Mouse (Mus musculus) v-Abl transformed pro-B cells (cell line): Measurements from ENCODE around the gene Enpp7.

ENCODE experiments used
- in situ Hi-C, 2 experiments: fragments of 400-800 bp; cut with MboI; formaldehyde crosslinking; loops; one replicate each; pipeline ENCODE4 v1.15.1; 2025; ENCODE audit not compliant: unreplicated experiment in 2 of 2

The Enpp7 gene

DNA sequence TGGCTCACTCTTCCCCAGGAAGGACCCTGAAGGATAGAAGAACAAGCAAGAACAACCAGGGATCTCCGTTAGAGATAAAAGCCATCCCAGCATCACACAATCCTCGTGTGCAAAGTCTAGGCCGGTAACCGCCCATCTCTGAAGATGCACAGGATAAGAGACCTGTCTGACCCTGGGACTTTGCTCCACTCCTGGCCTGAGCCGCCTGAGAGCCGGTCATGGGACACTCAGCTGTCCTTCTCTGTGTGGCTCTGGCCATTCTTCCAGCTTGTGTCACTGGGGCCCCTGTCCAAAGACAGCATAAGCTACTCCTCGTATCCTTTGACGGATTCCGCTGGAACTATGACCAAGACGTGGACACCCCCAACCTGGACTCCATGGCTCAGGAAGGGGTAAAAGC, at the start of gene Enpp7:
TSS of gene Enpp7 (plus strand) at position 190 of the 400 bp plus-strand sequence.
- in situ Hi-C loops: loop anchor here in 1 of 2 experiments (25.0 kb wide), 1 partner anchor 901 kb away; no protein-coding TSS in a partner anchor

DNA sequence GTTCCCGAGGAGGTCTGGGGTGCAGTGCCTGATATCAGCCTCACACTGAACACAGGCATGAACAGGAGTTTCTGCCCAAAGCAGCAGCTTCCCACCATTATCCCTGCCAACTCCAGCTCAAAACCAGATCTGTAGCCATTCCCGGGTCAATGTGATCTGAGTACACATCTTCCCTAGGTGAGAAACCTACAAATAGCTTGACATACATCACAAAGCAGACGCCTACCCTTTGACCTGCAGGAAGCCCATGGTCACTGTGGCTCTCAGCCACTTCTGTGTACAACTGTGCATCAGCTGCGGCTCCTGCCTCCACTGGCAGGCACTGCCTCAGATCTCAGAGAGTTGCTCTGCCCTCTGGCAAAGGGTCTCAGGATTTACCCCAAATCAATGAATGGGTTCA, 48.3 kb upstream of the Enpp7 start:
- in situ Hi-C loops: loop anchor here (25.0 kb wide), 2 partner anchors 1348 to 1752 kb away; partner anchors contain the start of gene Sept9 (in 1 of the 2)

DNA sequence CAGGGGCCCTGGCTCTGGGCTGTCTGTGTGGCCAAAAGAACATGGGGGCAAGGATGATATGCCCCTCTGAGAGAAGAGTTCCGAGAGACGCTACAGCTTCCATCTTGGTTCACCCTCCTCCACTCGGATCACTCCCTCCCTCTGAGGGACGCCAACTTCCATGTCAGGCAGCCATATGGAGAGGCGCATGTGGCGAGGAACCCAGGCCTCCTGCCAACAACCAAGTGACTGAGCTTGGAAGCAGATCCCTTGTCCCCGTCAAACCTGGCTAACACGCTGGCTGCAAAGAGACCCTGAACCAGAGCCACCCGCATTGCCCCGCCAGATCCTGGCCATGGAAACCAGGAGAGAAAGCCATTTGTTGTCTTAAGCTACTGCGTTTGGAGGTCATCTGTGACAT, 47.4 kb upstream of the Enpp7 start:
- in situ Hi-C loops: loop anchor here (25.0 kb wide), 2 partner anchors 1347 to 1753 kb away; partner anchors contain the start of gene Sept9 (in 1 of the 2)

GRCm38 (mm10) chr11:118941268-118941667, 46.7 kb upstream of the Enpp7 start:
- in situ Hi-C loops: loop anchor here (25.0 kb wide), 2 partner anchors 1346 to 1754 kb away; partner anchors contain the start of gene Sept9 (in 1 of the 2)

DNA sequence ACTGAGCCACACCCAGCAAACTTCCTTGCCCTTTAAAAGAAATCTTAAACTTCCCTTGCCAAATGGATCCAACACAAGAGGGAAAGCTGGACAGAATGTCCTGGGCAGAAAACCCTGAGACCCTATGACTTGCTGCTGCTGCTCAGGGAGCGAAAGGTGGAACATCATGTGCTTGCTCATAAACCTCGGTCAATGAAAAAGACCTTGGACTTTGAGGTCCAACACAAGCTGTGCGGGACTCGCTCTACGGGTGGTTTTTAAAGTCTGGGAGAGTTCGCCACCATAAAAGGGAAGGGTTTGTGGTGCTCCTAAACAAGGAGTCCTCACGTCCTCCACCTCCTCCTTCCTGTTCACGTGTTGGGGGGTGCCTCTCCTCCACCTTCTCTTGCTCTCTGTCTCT, 42.1 kb upstream of the Enpp7 start:
- in situ Hi-C loops: loop anchor here (25.0 kb wide), 2 partner anchors 1341 to 1759 kb away; partner anchors contain the start of gene Sept9 (in 1 of the 2)

- in situ Hi-C loops: no loop called here
These were observed 33.0 kb upstream of the Enpp7 start for GRCm38 (mm10) chr11:118955016-118955415.

DNA sequence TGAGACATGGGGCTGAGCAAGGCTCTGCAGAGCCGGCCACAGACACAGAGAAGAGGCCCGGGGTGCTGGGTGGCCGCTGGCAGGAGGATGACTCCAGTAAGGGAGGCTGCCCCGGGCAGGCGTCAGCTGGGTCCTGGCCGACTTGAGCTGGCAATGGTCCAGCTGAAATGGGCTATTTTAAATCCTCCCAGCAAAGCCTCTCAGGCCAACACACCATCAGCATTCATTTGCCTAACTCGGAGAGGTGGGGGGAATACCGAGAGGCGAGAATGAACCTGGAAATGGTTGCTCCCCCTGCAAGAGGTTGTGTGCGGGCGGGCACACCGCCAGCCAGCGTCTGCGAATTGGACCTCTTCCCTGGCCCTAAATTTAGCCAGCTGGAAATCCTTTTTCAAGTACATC, 30.9 kb upstream of the Enpp7 start:
- in situ Hi-C loops: no loop called here

DNA sequence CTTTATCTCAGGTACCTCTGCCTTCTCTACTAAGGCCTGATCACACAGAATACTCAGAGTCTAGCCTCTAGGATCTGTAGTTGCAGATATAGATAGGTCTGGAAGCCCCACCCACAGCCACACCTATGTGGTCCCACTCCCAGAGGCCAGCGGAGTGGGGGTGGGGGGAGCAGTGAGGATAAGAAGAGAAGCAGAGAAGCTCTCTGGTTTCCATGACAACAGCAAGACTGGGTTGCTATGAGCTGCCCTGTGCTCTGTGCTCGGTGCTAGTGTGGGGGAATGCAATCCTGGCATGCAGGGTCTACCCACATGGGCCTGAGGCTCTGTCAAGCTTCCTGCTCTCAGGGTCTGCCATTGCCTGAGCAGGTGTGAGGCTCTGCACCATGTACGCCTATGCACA, 27.3 kb upstream of the Enpp7 start:
- in situ Hi-C loops: no loop called here

DNA sequence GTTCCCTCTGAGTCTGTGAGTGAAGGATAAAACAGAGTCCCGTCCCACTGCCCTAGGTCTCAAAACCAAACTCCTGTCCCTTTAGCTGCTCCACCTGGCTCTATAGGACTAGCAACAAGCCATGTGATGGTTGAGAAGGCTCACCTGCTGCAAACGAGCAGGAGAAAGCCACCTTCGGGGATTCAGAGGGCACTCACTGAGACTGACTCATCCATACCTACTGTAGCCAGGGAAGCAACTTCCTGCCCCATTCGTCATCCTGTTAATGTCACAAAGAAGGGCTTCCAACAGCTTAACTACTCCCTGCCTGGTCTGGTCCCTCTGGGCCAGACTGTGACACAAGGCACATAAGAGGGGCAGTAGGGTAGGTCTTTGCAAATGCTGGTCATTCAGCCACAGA, 25.5 kb upstream of the Enpp7 start:
- in situ Hi-C loops: no loop called here

- in situ Hi-C loops: no loop called here
These were observed 24.1 kb upstream of the Enpp7 start for GRCm38 (mm10) chr11:118963926-118964325.

- in situ Hi-C loops: no loop called here
These were observed 22.9 kb upstream of the Enpp7 start for GRCm38 (mm10) chr11:118965078-118965477.

GRCm38 (mm10) chr11:118971470-118972034, 16.4 kb upstream of the Enpp7 start:
- in situ Hi-C loops: no loop called here

DNA sequence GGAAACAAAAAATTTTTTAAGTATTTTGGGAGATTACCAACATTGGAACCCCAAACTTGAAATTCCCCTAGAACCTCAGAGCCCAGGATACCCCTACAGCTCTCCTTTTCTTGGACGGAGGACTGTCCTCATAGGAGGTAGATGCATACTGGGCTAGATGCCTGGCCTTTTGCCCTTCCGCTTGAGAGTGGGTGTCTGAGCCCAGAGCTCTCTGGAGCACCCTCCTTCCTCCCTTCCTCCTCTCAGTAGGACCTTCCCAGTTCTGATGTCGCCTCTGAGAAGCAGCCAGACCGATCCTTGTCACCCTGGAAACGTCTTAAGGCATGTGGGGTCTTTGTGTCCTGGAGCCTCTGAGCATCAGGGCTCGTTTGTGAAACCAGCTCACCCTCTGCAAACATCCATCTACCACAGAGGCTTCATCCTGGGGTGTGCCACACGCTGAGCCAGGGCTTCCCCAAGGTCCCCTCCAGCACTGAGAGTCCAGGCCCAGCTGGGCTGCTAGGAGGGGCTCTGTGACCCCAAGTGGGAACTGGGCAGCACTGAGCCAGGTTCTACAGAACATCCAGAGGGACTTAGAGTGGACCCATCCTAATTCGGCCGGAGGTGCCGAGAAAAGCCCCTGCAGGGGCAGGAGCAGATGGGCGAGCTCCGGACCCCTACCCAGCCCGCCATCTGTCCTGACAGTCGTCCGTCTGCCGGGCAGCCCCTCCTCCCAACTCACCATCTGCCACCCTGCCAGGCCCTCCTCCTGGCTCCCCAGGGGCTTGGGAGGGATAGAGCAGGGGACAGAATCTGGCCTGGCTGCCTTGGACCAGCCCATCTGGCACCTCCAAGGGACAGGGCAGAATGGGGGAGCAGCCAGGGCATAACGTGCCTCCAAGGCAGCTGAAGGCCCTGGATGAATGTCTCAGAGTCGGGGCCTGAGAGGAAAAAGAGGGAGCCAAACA, 15.3 kb upstream of the Enpp7 start:
- in situ Hi-C loops: no loop called here

DNA sequence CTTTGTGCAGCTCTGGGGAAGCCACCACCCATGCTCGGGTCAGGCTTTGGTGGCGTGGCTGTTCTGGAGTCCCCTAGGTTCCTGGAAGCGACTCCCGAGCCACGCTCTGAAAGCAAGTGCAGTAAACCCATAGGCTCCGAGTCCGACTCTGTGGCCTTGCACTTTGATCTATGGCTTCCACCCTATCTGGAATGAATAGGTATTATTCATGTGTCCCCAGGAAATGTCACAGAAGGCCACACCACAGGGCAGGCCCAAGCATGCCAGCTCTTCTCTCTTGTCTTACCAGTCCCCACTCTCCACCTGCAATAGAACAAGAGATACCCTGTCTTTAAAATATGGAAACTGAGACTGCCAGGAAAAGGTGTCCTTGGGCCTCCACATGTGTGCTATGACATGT, 13.6 kb upstream of the Enpp7 start:
- in situ Hi-C loops: no loop called here

DNA sequence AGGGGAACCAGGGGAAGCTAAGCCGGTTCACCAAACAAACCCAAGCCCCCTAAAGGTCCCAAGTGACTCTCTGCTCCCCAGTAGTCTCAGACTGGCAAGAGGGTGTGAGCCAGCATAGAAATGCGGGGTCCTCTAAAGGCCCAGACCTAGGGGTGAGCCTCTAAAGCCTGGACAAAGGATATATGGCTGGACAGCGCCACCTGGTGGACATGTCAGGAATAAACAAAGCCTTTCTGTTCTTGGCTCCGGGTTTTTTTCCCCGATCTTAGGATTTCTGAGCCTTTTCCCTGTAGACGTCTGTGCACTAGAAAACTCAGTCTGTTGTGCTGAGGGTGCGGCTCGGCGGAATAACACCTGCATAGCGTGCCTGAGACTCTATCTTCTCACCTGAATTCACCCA, 12.6 kb upstream of the Enpp7 start:
- in situ Hi-C loops: loop anchor here in 1 of 2 experiments (25.0 kb wide), 1 partner anchor 888 kb away; no protein-coding TSS in a partner anchor

DNA sequence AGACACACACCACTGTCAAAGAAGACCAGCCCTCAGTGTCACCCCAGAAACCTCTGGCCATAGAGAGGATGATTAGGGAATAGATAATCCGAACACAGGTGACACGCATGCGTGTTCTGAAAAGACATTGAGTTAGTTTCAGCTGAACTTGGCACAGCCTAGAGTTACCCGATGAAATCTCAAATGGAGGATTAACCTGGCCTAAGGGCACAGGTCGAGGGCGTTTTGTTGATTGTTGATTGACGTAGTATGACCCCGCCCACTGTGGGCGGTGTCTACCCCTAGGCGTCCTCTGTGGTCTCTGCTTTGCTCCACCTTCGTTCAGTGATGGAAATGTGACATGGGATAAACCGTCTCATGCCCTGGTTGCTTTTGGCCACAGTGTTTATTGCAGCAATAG, 12.1 kb upstream of the Enpp7 start:
- in situ Hi-C loops: loop anchor here in 1 of 2 experiments (25.0 kb wide), 1 partner anchor 889 kb away; no protein-coding TSS in a partner anchor

DNA sequence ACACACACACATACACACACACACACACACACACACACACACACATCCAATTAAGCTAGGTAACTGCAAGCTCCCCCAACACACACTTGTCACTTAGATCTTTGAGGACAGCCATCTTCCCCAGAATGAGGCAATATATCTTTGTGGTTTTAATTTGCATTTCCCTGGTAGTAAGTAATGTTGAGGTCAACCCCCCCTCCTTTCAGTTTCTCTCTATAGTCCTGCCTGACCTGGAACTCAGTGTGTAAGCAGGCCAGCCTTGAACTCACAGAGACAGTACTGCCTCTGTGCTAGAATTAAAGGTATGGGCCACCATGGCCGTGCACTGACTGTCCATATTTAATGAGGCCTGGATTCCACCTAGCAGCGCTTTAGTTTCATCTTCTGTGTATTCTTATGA, 7.6 kb upstream of the Enpp7 start:
- in situ Hi-C loops: loop anchor here in 1 of 2 experiments (25.0 kb wide), 1 partner anchor 893 kb away; no protein-coding TSS in a partner anchor

GRCm38 (mm10) chr11:118981012-118981776, 6.8 kb upstream of the Enpp7 start:
- in situ Hi-C loops: loop anchor here in 1 of 2 experiments (25.0 kb wide), 1 partner anchor 894 kb away; no protein-coding TSS in a partner anchor

DNA sequence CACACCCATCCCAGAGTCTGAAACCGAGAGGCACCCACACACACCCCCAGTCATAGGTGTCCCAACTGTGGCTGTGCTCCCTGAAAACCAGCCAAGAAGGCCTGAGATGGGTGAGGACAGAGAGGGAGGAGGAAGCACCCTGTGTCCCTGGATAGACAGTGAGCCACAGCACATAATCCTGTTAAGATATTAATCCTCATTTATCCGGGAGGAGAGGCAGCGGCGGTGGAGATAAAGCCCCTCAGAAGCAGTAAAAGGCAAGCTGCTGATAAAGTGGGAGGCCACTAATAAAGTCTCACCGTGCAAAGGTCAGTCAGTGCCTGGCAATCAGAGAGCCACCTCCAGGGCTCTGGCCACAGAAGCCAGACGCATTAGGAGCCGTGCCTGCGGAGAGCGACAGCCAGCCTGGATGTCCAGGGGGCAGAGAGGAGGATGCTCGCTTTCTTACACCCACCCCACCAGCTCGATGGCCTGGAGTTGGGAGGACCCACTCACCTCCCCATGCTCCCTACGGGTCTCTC, 5.3 kb upstream of the Enpp7 start:
- in situ Hi-C loops: loop anchor here in 1 of 2 experiments (25.0 kb wide), 1 partner anchor 895 kb away; no protein-coding TSS in a partner anchor

DNA sequence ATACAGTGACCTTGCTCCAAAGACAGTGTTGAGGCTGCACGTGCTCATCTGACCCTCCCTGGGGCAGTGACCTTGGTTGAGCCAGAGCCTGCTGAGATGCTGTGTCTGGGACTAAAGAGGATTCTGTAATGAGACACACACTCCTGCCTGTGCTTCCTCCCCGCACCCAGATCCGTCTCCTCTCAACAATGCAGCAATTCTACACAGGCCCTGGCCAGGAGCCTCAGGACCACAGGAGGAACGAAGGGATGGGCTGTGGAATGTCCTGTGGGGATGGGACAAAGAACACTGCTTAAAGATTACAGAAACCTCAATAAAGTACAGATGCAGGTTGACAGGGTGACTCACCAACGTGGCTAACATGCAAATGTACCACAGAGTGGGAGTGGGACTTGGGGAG, 2.4 kb upstream of the Enpp7 start:
- in situ Hi-C loops: loop anchor here in 1 of 2 experiments (25.0 kb wide), 1 partner anchor 898 kb away; no protein-coding TSS in a partner anchor
